Mouse (Mus musculus) left cerebral cortex, adult 9 months (tissue): Measurements from ENCODE around the gene Stat1.

Experiments used
- DNase-seq, 2 experiments: peaks; one replicate each; pipeline ENCODE4 v3.0.0; 2022; ENCODE audit warnings: low spot score in 2 of 2

Stat1 gene

DNA sequence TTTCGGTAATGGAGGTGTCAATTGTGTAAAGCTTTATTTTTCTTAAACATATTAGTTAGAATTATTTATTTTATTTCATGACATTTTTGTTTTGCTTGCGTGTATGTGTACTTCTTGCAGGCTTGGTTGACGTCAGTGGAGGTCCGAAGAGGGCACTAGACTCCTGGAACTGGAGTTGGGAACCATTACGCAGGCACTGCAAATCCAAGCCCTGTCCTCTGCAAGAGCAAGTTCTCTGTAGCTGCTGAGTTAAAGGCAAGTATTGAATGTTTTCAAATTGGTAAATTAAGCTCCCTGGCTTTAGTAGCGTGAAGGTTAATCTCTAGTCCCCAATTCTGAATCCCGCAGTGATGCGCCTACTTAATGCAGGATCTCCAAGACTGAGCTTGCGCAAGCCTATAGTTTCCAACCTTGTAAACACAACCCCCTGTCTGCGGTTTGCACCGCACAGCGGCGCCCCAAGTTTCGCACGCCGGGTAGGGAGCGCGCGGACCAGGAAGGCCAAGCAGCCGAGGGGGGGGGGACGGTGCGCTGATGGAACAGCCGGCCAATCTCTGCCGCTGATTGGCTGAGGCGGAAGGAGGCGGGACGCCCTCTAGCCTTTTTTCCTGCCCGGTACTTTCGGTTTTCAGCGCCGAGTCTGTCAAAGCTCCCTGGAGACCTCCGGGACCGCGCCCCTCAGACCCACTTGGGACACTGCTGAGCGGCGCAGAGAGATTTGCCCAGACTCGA, at the start of gene Stat1:
TSS of gene Stat1 (plus strand) at position 581 of the 732 bp plus-strand sequence.
- peak; percentile 40 to 77 for DNase-seq

DNA sequence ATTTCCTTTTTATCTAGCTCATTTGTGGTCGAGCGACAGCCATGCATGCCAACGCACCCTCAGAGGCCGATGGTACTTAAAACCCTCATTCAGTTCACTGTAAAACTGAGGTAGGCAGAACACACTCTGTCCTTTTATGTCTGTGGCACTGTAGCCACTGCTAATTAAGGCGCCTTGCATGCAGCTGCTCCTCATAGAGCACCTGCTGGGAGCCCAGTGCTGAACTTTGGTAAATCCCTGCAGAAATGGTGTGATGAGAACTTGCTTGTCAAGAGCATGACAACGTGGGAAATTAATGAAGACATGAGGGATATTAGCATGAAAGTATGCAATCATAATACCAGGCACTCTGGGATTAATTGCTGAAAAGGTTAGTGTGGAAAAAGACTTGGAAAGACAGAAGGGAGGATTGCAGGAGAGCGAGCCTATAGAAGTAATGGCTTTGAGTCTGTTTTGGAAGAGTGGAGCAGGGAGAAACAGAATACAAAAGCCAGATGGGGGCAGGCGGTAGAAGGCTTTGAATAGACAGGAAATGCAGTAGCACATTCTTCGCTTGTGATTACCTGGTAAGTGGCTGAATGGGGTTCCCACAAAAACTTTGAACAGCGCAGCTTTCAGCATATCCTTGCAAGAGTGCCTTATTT, 39.4 kb upstream of the Stat1 start:
- DNase-seq: no peak

DNA sequence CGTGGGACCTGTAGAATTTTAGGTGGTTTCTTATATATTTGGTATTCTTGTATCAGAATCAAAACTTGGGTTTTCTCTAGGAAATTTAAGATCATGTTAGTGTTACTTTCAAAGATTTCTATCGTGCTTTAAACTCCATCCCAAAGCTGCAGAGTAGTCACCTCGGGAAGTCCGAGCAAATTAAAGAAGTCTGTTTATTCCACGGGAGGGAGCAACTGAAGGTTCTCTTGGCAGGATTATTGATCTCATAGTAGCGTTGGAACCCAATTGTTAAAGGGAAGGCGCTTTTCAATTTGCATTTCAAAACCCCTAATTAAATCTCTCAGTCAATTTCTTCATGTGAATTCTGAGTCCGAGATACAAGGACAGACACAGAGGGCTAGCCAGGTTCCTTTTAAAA, 38.9 kb upstream of the Stat1 start:
- DNase-seq: no peak

DNA sequence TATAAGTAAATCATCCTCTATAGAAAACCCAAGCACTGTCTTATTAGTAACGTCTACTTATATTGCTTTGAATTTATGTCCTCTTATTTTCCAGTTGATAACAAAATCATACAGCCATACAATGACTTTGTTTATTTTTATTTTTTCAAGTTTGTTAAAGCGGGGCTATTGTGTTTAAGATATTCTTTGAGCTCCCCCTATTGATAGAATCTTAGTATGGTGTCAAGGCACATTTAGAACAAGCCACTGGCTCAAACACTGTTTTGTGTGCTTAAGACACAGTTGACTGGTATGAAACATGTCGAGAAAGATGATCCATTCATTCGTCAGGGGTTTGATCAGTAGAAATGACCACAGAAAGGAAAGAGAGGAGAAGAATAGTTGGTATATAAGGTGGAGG, 33.0 kb upstream of the Stat1 start:
- no peak for DNase-seq

DNA sequence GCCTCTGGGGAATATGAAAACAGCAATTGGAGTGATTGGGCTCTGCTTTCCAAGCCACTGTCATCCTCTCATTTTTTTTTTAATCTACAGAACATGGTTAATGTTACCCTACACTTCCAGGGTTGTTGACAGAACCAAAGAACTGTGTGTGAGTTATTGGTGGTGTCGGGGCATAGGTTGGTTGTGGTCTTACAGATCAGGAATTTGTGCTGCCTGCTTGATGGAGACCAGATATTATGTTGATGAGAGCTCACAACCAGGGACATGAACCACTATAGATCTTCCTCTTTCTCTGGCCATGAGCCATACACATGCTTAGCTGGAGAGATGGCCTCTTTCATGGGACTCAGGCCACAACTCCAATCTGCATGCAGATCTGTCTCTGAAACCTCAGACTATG, 32.1 kb upstream of the Stat1 start:
- no peak for DNase-seq

DNA sequence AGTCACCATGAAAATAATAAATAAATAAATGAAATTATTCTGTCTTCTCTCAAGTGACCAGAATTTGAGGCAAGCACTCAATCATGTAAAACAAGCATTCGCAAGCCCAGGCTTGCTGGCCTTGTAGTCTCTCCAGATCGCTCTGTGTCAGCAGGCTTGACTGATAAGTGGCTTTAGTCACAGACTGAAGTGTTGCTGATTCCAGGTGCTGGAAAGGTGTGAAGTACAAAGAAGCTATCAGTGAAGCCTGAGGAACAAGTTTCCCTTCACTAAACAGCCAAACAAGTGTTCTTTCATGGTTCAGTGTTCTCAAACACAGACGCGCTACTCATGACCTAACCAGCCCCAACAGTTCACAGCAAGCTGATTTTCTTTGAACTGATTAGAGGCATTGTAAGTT, 30.6 kb upstream of the Stat1 start:
- DNase-seq: no peak

DNA sequence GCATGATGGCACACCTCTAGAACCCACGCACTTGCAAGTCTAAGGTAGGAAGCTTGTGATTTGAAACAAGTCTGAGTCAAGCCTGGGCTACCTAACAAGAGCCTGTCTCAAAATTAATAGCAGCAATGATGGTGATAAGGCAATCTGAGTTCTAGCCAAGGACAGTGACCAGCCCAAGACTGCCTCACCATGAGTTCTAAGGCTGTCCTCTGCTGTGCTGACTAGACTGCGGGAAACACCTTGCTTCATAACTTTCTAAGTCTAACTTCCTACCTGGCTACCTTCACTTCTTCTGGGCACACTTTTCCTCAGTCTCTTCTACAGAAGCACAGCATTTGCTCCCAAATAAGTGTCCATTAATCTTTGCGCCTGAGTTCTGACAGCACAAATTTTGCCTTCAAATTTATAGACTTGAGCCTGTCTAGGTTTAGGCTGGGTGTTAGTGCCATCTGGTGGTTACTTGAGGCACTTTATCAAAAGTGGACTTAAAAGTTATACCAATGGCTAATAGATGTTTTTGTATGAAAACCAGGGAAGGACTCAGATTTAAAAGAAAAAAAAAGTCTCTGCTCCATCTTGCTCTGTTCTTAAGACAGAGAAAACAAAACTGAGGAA, 20.5 kb upstream of the Stat1 start:
- peak in 1 of 2 experiments; percentile 54 for DNase-seq

DNA sequence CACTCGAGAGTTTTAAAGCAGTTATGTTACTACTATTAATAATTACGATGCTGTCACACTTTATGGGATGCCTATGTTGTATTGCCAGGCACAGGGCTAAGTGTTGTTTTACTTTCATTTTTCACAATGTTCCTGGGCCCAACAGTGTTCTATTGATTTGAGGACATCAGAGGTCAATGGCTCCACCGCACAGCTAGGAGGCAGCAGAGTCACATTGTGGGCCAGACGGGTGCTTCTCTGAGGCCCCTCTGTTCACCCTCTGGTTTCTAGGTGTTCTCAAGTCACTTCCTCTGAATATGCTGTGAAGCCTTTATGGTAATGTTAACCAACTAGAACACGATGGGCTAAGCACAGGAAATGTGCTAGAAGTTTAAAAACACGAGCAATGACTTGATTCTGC, 18.7 kb upstream of the Stat1 start:
- no peak for DNase-seq

DNA sequence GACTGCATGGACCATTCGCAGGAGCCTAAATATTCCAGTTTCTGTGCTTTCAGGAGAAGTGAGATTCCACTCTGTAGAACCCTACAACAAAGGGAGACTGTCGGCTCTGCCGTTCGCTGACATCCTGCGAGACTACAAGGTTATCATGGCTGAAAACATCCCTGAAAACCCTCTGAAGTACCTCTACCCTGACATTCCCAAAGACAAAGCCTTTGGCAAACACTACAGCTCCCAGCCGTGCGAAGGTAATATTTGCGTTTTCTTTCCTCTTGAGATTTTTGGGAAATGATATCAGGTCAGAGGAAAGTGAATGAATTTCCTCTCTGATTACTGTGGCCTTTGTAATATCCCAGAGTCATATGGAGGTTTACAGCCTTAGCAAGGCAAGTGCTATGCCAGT, 16.4 kb upstream of the Stat1 start:
- no peak for DNase-seq

DNA sequence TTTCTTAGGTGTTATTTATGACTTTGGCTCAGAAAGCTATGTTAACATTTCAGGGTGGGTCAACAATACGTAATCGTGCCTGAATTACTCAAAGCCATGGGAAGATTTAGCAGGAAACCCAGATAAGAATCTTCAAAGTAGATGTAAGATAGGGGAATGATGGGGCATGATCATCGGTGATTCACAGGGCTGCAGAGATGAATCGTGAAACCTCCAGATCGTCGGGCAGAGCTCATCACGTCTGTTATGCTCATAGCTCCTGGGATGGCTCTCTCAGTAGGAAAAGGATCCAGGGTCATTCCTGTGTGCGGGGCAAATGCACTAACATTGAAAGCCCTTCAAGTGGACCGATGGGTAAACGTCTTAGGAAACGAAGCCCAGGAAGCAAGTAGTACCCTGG, 12.0 kb upstream of the Stat1 start:
- DNase-seq: no peak

DNA sequence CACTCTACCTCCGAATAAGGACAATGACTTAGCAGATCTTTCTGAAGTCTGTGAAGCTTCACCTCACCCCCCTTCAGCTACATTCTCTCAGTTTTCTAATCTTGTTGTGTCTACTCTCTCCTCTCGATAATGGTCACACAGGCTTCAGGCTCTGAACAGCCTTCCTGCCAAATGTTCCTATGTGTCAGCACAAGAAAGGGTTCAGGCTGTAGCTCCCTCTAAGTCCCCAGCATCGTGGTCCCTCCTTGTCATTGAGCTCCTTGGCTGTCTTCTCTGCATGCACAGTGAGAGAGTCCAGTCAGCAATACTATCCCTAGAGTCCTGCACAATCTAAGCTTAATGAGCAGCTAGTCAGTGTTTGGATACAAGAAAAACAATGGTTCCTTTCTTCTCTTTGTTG, 8.0 kb upstream of the Stat1 start:
- DNase-seq: no peak

DNA sequence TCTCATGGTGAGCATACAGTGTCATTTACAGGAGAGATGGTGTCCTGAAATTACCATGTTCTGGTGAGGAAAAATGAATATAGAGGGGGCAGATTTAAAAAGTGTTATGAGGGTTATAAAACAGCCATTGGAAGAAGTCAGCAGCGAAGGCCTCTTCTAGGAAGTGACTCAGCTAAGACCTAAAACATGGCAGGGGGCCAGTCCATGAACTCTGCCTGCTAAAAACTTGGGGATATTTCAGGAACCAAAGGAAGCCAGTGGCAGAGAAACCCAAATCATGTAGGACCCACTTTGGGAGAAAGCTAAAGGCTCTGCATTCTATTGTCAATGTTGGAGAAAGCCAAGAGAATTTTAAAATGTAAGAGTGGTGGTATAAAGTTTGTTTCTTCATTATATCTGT, 6.9 kb upstream of the Stat1 start:
- DNase-seq: no peak

DNA sequence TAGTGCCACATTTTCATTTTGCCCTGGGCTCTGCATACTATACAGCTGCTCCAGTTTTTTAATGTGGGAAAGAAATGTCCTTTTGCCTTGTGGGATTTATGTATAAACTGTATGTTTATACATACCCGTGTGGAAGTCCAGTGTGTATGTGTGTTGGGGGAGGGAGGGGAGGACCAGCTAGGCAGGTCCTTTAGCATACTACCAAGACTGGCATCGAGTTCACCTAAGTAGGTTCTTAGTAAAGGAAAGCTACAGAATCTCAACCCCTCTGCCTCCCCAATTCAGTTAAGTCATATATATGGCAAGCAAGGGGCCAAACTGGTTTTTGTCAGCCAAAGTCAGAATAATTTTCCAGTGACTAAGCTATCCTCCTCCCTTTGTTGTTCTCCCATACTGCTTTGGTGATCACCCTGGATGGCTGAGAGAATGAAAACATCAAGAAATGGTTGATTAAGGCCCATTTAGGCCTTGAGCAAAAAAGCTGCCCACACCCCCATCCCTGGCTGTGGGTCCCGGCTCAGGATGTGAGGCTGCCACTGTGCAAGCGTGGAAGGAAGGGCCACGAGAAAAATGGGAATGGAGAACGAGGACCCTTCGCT, 6.1 kb upstream of the Stat1 start:
- DNase-seq: no peak

DNA sequence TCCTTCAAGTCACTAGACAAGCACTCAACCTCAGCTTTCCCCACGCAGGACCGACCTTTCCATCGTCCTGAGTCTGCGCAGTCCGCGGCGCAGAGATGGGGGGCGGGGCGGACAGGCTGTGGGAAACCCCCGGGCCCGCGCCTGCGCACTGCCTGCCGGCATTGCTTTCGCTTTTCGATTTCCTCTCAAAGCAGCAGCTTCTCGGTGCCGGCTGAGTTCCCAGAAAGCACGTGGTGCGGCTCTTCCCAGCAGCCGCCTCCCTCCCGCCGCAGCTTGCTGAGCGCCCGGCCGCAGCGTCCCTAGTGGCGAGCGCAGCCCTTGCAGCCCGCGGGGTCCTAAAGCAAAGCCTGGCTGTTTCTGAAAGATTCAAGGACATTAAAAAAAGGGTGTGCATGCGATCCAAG, 5.6 kb upstream of the Stat1 start:
- DNase-seq: peak; percentile 94 to 98

DNA sequence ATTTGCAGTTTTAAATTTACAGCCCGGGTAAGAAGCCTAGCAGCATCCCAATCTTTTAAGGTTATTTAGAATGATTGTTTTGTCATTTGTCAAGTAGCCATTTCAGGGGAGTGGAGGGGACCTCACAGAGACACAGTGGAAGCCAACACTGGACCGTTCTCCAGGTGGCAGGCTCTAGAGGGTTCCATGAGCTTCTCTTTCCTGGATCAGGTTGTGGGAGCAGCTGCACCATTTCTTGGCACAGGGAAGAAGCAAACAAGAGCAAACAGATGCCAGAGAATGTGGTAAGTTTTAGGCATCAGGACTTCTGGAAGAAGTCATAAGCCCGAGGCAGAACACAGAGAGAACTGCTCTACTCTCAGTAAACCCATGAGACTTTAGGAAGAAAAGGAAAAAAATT, 2.8 kb upstream of the Stat1 start:
- DNase-seq: no peak

DNA sequence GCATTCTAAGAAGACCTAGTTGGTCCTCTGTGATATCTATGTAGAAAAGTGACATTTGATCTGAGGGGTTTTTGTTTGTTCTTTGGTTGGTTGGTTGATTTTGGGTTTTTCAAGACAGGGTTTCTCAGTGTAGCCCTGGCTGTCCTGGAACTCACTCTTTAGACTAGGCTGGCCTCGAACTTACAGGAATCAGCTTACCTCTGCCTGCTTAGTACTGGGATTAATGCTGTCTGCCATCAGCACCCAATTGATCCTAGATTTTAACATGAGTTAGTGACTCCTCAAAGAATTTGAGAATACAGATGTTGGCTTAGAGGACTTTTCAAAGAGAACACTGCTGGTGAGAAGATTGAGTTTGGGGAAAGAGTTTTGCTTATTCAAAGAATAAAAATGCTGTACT, 1.5 kb upstream of the Stat1 start:
- DNase-seq: no peak

DNA sequence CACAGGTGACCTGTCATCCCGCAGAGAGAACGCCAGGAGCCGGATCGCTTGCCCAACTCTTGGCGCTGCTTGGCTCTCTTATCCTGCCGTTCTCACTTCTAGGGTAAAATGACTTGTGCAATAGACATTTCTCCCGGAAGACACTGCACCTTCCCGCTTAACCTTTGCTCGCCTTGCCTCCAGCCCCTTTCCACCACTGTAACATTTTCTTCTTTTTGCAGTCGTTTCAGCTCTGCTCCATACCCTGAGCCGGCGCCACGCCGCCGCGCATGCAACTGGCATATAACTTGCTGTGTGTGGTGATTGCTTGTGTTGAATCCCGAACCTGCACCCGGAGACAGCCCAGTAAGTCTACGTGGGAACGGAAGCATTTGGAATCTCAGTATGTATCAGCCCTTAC, 451 bp downstream of the Stat1 start:
- no peak for DNase-seq

DNA sequence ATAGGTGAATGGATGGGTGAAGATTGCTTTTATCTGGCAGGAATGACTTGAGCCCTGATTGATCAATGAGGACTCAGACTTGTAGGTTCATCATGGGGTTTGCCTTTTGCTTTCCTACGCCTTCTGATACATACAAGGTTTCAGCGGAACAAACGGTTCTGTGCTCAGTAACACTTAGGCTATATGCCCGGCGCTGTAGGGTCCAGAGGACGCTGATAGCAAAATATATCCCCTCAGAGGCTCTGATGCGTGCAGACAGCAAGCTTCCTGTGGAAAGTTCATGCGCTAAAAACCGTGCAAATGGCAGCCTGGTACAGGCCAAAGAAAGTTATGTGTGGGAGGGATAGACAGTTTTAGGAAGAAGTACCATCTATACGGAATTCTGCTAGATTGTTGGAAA, 951 bp downstream of the Stat1 start:
- DNase-seq: no peak

DNA sequence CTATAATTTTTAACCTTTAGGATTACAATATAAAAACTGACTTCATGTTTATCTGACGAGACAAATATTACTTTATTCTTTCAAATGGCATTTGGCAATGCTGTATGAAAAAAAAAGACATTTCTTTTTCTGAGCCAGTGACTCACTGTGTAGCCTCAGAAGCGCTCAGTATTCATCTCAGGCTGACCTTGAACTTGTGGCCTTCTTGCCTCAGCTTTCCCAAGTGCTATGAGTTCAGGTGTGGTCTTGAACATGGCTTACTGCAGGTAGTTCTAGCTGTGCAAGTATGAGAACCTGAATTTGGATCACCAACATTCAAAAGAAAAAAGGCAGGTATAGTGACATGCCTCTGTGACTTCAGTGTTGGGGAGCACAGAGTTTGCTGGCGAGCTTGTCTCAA, 1.8 kb downstream of the Stat1 start:
- no peak for DNase-seq

DNA sequence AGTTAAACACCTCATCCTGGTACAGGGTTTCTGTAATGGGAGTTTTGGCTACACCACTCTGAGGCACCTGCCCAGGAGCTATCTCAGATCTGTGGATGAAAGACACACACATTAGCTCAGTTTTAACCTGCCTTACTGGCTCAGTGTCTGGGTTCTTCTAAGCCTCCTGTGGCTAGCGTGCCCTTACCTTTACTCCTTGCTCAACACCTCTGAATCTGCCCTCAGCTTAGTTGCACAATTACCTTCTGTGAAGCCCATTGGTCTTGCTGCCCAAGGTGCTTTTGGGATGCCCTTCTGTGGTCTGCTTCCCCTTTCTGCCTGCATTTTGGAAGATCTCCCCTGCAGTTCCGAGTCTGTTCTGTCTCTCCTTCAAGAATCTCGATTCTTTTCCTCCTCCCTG, 5.6 kb downstream of the Stat1 start:
- DNase-seq: no peak

DNA sequence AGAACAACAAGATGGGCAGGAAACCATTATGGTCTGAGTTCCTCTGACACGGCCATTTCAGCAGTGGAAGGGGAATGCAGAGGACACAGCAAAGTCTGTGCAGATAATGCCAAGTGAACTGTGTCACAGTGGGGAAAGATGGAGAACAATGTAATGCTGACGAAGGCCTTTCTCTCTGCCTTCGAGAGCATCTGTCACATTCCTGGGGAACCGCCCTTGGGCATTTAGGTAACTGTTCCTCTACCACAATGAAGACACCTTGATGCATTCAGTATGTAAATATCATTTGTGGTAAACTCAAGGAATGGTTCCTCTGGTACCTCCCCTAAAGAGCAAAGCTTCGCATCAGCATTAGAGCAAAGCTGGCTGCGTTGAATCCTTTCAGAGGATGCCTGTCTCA, 8.1 kb downstream of the Stat1 start:
- no peak for DNase-seq

DNA sequence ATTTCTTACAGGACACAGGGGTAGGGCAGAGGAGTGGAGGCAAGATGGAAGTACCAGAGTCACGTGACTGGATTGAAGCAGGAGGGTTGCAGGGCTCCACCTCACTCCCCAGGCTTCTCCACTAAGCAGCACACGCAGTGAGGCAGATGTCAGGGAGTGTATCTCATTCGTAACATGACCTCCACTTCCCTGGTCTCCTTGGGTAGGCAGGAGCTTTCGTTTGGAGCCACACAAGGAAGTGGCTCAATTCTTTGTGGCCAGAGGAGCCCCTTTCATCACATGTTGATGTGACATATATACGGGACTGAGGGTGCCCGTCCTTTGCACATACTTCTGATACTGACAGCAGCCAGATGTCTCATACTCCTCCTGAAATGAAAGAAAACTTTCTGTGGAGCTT, 10.6 kb downstream of the Stat1 start:
- DNase-seq: no peak

DNA sequence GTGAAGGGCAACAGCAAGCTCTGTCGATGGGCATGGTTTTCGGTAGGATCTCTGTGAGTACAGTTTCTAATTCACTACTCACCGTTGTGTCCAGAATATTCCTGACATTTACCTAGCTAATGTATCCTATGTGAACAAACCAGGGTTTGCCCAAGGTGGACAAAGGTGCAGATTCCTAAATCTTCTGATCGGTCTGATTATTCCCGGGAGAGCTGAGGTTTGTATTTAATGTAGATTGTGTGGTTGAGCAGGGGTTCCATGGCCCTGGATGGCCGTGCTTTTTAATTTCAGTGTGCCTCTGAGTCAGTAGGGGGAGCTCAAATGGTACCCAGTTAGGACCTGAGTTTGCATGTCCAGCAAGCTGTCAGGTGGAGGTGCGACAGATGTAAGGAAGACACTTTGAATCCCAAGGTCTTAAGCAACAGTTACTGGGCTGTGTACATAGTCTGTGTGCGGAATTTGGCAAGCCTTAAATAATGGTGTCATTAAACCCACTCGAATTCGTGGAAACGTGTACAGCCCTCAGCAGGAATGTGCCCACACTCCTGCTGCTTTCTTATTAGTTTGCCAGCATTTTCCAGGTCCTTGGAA, 12.6 kb downstream of the Stat1 start:
- no peak for DNase-seq
